Mouse (Mus musculus): ENCODE measurements around the gene Aprt. TPM values are rescaled to one million over a fixed set of nuclear protein-coding genes. Genes with fewer than 3 reads are reported as not detected.
A peak's percentile ranks its signal among the peaks of the same experiment; 100 is the strongest.

Gene Aprt
- 72.1 and 79.3 TPM in 2 replicates for total RNA-seq (2017)

GRCm38 (mm10) chr8:122576648-122577022 is at the start of gene Aprt:
Gene Aprt (minus strand): TSS chr8:122576909.
- ATAC-seq (replicated peaks; ENCODE audit: low read depth, poor library complexity, severe bottlenecking), result peak; percentile 96

DNA sequence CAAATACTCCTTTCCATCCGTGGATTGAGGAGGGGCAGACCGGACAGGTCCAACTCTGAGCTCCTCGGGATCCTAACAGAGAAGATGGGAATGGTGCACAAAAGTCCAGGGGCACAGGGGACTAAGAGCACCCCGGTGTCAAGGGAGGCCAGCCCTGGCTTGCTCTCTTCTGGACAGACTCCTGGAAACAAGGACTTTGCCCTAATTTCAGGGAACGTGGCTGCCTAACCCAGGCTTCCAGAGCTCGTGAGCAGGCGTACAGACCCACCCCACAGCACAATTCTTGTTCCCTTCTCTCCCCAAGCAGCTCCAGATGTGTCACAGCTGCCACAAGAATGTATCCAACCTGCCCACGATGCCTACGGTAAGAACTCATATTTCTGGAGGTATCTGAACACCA is 49.1 kb upstream of the Aprt start:
- no peak for ATAC-seq (replicated peaks; ENCODE audit: low read depth, poor library complexity, severe bottlenecking)

GRCm38 (mm10) chr8:122624653-122625052 is 47.9 kb upstream of the Aprt start:
- no peak for ATAC-seq (replicated peaks; ENCODE audit: low read depth, poor library complexity, severe bottlenecking)

DNA sequence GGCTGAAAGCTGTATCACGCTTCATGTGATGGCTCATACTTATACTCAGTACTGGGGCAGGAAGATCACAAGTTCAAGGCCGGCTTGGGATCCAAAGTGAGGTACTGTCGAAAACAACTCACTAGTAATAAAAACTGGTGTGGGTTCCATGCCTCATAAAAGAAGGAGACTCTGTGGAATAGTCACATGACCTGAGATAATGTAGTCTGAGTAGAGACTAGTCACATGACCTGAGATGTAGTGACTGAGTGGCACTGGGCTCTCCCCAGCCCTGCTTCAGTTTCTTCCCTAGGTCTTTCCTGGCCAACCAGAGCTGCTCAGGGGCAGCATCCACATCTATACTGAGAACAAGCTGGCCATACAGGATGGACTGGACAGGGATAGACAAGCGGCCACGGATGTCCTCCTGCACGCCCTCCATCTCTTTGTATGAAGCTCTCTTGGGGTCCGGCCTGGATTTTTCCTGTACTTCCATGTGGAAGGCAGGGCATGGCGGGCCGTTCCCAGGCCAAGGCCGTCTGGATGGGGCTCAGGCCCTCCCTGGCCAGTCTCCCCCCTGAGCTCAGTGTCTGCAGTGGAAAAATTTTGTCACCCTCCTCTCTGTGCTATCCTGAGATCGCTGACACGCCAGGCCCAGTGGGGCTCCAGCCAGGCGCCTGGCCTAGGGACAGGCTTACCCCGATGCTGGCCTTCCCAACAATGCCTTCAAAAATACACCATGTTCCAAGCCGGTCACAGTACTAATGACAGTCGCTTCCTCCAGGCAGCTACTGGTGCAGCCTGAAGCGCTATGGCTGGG is 47.3 kb upstream of the Aprt start:
- no peak for ATAC-seq (replicated peaks; ENCODE audit: low read depth, poor library complexity, severe bottlenecking)

- ATAC-seq (replicated peaks; ENCODE audit: low read depth, poor library complexity, severe bottlenecking), result no peak
Observed at GRCm38 (mm10) chr8:122622727-122623126, 46.0 kb upstream of the Aprt start, which contains the start of gene Pabpn1l. Gene Pabpn1l (minus strand): TSS chr8:122622739.

DNA sequence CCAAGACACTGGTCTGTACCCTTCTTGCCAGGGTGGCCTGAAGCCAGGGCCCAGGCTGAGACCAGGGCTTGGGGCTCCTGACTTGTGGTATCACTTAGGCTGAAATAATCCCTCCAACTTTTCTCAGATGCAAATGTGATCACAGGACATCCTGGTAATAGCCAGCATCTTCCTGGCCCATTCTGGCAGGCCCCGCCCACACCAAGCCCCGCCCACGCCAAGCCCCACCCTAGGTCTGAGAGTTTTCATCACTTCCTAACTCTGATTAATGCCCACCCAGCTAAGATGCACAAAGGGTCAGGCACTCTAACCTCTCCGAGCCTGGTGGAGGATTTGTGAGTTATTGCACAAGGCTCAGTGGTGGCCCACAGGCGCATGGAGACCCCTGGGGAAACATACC is 43.7 kb upstream of the Aprt start:
- ATAC-seq (replicated peaks; ENCODE audit: low read depth, poor library complexity, severe bottlenecking), result no peak

GRCm38 (mm10) chr8:122618660-122619378 is 42.1 kb upstream of the Aprt start:
- ATAC-seq (replicated peaks; ENCODE audit: low read depth, poor library complexity, severe bottlenecking), result no peak

DNA sequence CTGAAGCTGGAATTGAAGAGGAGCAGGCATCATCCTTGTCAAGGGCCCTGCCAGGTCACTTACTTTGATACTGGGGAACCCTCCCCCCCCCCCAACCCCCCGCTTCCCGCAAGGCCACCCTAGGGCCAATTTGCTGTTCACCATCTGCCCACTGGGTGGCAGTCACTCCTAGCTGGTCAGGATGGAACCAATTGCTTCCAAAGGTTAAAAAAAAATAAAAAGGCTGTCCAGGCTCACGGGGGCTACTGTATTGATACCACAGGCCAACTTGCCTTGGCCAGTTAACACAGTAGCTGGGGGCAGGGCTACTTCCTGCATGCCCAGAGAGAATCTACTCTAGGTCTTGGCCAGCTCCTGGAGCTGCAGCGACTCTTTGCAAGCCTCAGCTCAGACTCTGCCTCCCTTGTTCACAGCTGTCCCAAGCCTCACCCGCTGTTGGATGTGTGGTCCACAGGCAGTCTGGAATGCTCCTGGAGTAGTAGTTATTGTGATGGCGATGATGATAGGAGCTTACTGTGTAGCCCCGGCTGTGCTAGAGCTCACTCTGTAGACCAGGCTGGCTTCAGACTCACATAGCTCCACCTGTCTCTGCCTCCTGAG is 41.3 kb upstream of the Aprt start:
- ATAC-seq (replicated peaks; ENCODE audit: low read depth, poor library complexity, severe bottlenecking), result peak; percentile 70

DNA sequence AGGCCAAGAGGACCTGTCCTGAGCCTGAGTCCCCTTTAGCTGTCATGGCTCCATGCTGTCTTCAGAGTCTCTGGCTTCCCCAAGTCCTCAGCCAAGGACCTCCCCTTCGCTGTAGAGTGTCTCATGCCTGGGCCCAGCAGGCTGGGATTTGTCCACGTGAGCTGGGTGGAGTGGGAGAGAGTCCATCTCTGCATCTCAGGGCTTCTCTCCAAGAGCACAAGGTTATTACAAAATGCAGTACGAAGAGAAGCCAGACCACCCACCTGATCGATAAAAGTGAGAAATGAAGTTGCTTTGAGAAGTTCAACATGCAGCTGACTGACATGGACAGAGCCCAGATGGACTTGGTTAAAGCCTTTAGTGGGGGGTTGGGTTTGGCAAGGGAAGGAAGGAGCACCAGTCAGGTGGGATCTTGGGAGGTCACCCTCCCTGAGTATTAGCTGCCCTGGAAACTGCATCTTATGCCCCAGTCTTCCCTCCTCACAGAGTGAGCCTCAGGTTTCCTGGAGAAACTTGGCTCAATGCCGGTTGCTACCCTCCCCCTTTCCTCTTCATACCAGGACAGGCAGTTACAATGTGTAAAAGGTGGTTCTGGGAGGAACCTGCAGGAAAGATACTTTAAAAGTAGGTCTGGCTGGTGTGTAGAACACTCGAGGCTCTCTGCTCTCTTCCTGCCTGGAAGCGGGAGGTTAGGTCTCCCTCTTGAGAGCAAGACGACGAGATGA is 39.6 kb upstream of the Aprt start:
- ATAC-seq (replicated peaks; ENCODE audit: low read depth, poor library complexity, severe bottlenecking), result no peak

GRCm38 (mm10) chr8:122611295-122612133 is 34.8 kb upstream of the Aprt start, which contains the start of the genes Galns and Trappc2l:
Gene Galns (minus strand): TSS chr8:122611463.
Gene Trappc2l (plus strand): TSS chr8:122611640.
- peak; percentile 97 for ATAC-seq (replicated peaks; ENCODE audit: low read depth, poor library complexity, severe bottlenecking)

- ATAC-seq (replicated peaks; ENCODE audit: low read depth, poor library complexity, severe bottlenecking), result peak; percentile 31
Observed at GRCm38 (mm10) chr8:122610612-122611277, 34.0 kb upstream of the Aprt start.

- ATAC-seq (replicated peaks; ENCODE audit: low read depth, poor library complexity, severe bottlenecking), result no peak
Observed at GRCm38 (mm10) chr8:122610209-122610608, 33.5 kb upstream of the Aprt start.

- no peak for ATAC-seq (replicated peaks; ENCODE audit: low read depth, poor library complexity, severe bottlenecking)
Observed at GRCm38 (mm10) chr8:122606810-122607209, 30.1 kb upstream of the Aprt start.

- ATAC-seq (replicated peaks; ENCODE audit: low read depth, poor library complexity, severe bottlenecking), result 0 out of 2 replicates have a peak, but pooled peaks have one; percentile 11
Observed at GRCm38 (mm10) chr8:122605367-122605766, 28.7 kb upstream of the Aprt start.

- no peak for ATAC-seq (replicated peaks; ENCODE audit: low read depth, poor library complexity, severe bottlenecking)
Observed at GRCm38 (mm10) chr8:122604640-122605039, 27.9 kb upstream of the Aprt start.

DNA sequence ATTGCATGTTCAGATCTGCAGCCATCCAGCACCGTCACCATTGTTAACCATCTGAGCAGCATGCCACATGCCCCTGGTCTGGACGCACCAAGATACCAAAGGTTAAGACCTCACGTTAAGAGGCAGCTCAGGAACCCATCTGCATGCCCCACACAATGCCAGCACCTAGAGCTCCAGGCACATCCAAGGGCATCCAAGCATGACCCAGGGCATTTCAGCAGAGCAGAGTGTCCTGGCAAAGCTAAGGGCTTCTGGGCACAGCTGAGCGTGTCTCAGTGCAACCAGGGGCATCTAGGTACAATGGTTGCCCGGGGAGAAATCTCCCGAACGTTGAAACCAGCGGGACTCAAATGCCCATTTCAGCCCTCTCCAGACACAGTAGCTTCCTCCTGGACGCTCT is 24.0 kb upstream of the Aprt start:
- ATAC-seq (replicated peaks; ENCODE audit: low read depth, poor library complexity, severe bottlenecking), result no peak

- peak; percentile 31 for ATAC-seq (replicated peaks; ENCODE audit: low read depth, poor library complexity, severe bottlenecking)
Observed at GRCm38 (mm10) chr8:122596031-122596430, 19.3 kb upstream of the Aprt start.

DNA sequence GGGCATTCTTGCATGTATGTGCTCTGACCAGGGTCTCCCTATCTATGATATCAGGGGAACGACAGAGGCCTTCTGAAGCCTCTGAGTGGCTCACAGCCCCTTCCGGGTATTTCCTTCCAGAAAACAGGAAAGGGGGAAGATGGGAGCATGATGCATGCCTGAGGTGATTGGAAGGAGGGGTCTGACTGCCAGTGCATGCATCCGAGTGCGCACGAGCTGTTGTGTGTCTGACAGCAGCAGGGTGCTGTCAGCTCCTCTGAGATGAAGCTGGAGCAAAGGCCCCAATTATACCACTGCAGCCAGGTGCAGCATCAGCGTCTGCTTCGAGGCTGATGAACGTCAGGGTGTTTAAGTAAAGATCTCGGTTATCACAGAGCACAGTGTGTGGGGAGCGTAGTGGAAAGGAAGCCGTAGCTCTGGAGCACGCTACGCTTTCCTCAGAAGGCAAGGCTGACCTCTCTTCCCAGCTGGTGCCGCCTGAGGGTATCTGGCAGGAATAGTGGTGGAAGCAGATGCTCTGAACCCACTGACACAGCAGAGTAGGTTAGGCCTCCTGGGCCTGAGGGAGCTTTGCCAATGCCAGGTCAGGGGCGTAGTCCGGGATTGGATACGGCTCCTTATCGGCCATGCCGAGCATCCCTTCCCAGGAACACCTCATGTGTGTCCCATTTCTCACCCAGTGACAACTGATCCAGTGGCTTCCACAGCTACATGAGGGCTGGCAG is 17.2 kb upstream of the Aprt start:
- ATAC-seq (replicated peaks; ENCODE audit: low read depth, poor library complexity, severe bottlenecking), result no peak
